Comparison of ENCODE assay signal across 17 mouse cellular contexts in the genomic region with DNA sequence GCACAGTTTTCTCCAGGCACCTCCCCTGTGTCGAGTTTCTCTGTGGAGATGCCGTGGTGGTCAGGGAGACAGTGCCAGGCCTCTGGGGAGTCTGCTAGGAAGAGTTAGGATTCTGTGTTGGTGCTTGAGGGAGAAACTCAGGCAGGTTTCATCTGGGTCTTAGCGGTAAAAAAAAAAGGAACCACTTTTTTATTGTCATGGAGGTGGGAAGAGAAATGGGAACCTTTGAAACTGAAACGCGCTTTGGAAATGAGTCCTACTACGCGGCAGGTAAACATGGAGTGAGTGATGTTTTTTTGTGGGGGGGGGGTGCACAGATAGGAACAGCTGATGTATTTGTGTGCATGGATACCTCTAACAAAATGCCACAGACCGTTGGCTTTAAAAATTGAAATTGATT. TPM values are rescaled to one million over a fixed set of nuclear protein-coding genes. Genes with fewer than 3 reads are reported as not detected.
DNase-seq lines count a peak whose midpoint lies in the region; ATAC-seq and TF ChIP-seq lines count a peak whose summit lies in the region.
"Had no signal": no experiment of that assay in that cellular context is flagged by ENCODE, and none has a peak within 500 bp of the region (broad histone marks: within the 10 kb centered on the region; RNA-seq: fewer than 3 reads in every experiment).

No protein-coding gene starts in this region.

- H3K79me2 ChIP-seq in heart, adult 2 months (replicated peaks; ENCODE audit: control insufficient read depth, insufficient read depth, low read length): peaks cover 2% of the 10 kb centered on the region; the same call in 1 of the 2 replicates

- H3K36me3 ChIP-seq in heart, adult 2 months (ENCODE audit: control insufficient read depth, insufficient read depth, low read length): peaks cover 4% of the 10 kb centered on the region; the same call in 1 of the 2 replicates
- H3K36me3 ChIP-seq in heart, embryonic 11.5 days (ENCODE audit: control insufficient read depth, insufficient read depth, low read length): no peaks in the 10 kb centered on the region
- H3K36me3 ChIP-seq in lung, embryonic 14.5 days (ENCODE audit: insufficient read depth): peaks cover 6% of the 10 kb centered on the region; the same call in 1 of the 2 replicates
- H3K36me3 ChIP-seq in liver, embryonic 16.5 days (ENCODE audit: control insufficient read depth, insufficient read depth): peaks cover 12% of the 10 kb centered on the region
- H3K36me3 ChIP-seq: embryonic facial prominence, embryonic 12.5 days; forebrain, embryonic 10.5 days; midbrain, embryonic 15.5 days had no signal

- no peak for DNase-seq in heart, adult 2 months
- DNase-seq in lung, embryonic 14.5 days: no peak
- DNase-seq in lung, postnatal 25 days (ENCODE audit: low spot score): no peak
- DNase-seq in heart, adult 9 months (ENCODE audit: low spot score in 2 of 2): no peak
- no peak for DNase-seq in lung, postnatal 10 days
- DNase-seq: cerebellum, postnatal 14 days; kidney, adult 18-20 months; spleen, adult 18-20 months had no signal

- H3K27me3 ChIP-seq in heart, adult 2 months (ENCODE audit: control insufficient read depth, insufficient read depth, low read length): no peaks in the 10 kb centered on the region
- no peaks in the 10 kb centered on the region; the same call in 1 of the 2 replicates for H3K27me3 ChIP-seq in heart, embryonic 11.5 days (ENCODE audit: control insufficient read depth, insufficient read depth, low read length)
- no peaks in the 10 kb centered on the region for H3K27me3 ChIP-seq in lung, embryonic 14.5 days (ENCODE audit: insufficient read depth, low read length)
- H3K27me3 ChIP-seq in liver, embryonic 16.5 days (ENCODE audit: control insufficient read depth, insufficient read depth, low read depth, low read length): no peaks in the 10 kb centered on the region
- H3K27me3 ChIP-seq: midbrain, embryonic 15.5 days; Patski had no signal

- H3K9ac ChIP-seq in heart, adult 2 months (ENCODE audit: low read depth, low read length): no peak overlapping the region
- no peak overlapping the region for H3K9ac ChIP-seq in heart, embryonic 11.5 days (ENCODE audit: low read depth, low read length)
- H3K9ac ChIP-seq in lung, embryonic 14.5 days: no peak overlapping the region
- H3K9ac ChIP-seq in liver, embryonic 16.5 days (ENCODE audit: low read depth, low read length): no peak overlapping the region
- H3K9ac ChIP-seq: embryonic facial prominence, embryonic 12.5 days; hindbrain, embryonic 14.5 days; midbrain, embryonic 15.5 days had no signal

- ATAC-seq in heart, embryonic 11.5 days (replicated peaks; ENCODE audit: insufficient number of reproducible peaks, low FRiP score, low TSS enrichment): no peak
- no peak for ATAC-seq in lung, embryonic 14.5 days (ENCODE audit: insufficient read depth)
- no peak for ATAC-seq in liver, embryonic 16.5 days (ENCODE audit: low read depth)
- ATAC-seq: activated CD4-positive, CD25-positive, alpha-beta regulatory T cell, adult 4 months; midbrain, embryonic 15.5 days; Patski had no signal

- peaks cover 27% of the 10 kb centered on the region for H3K4me1 ChIP-seq in heart, adult 2 months (ENCODE audit: control insufficient read depth, insufficient read depth, low read length)
- H3K4me1 ChIP-seq in heart, embryonic 11.5 days (ENCODE audit: control insufficient read depth, insufficient read depth, low read length): no peaks in the 10 kb centered on the region
- H3K4me1 ChIP-seq in lung, embryonic 14.5 days (ENCODE audit: insufficient read depth): peaks cover 12% of the 10 kb centered on the region
- H3K4me1 ChIP-seq in cortical plate, adult 2 months (ENCODE audit: control insufficient read depth, insufficient read depth, low read length): peaks cover 18% of the 10 kb centered on the region
- H3K4me1 ChIP-seq in liver, embryonic 16.5 days (ENCODE audit: control insufficient read depth, low read depth, low read length): peaks cover 80% of the 10 kb centered on the region

- no peak for TF ChIP-seq POLR2A in heart, adult 2 months (IDR thresholded peaks at IDR 0.05; ENCODE audit: insufficient read depth, low read depth, low read length)
- no peak for TF ChIP-seq POLR2A in cortical plate, adult 2 months (IDR thresholded peaks at IDR 0.05; ENCODE audit: extremely low read depth, insufficient read depth, low read length)

- no peak overlapping the region for H3K4me2 ChIP-seq in heart, embryonic 11.5 days
- no peak overlapping the region; the same call in 1 of the 2 replicates for H3K4me2 ChIP-seq in lung, embryonic 14.5 days
- peak overlapping the region; percentile 4; the same call in 1 of the 2 replicates for H3K4me2 ChIP-seq in liver, embryonic 16.5 days (ENCODE audit: low read depth, low read length)
- H3K4me2 ChIP-seq: embryonic facial prominence, embryonic 12.5 days; hindbrain, embryonic 14.5 days; midbrain, embryonic 15.5 days had no signal

- WGBS in heart, adult 2 months: 73% methylated on average over 8 of the region's 8 CpGs
- 80% methylated on average over 8 of the region's 8 CpGs for WGBS in heart, embryonic 11.5 days (ENCODE audit: insufficient replicate concordance)
- 73% methylated on average over 8 of the region's 8 CpGs for WGBS in lung, embryonic 14.5 days
- 77% methylated on average over 8 of the region's 8 CpGs for WGBS in liver, embryonic 16.5 days (ENCODE audit: insufficient replicate concordance)

- no peak for TF ChIP-seq EP300 in heart, adult 2 months (IDR thresholded peaks at IDR 0.05; ENCODE audit: insufficient read depth, low read depth, low read length)

- H3K27ac ChIP-seq in heart, adult 2 months: peak overlapping the region; percentile 31; the same call in 1 of the 2 replicates
- H3K27ac ChIP-seq in heart, embryonic 11.5 days (ENCODE audit: low read depth, low read length): no peak overlapping the region
- H3K27ac ChIP-seq in lung, embryonic 14.5 days (ENCODE audit: low read depth): peak overlapping the region; percentile 72; the same call in 1 of the 2 replicates
- H3K27ac ChIP-seq in cortical plate, adult 2 months (ENCODE audit: insufficient read depth, low read length): 0 out of 2 replicates have a peak overlapping the region, but pooled peaks have one; percentile 16
- peak overlapping the region; percentile 54 for H3K27ac ChIP-seq in liver, embryonic 16.5 days (ENCODE audit: low read length)
- H3K27ac ChIP-seq: embryonic facial prominence, embryonic 12.5 days; forebrain, embryonic 10.5 days; hindbrain, embryonic 14.5 days; midbrain, embryonic 15.5 days had no signal

- TF ChIP-seq CTCF in heart, adult 2 months (IDR thresholded peaks at IDR 0.05): no peak
- no peak for TF ChIP-seq CTCF in lung, embryonic 14.5 days (IDR thresholded peaks at IDR 0.05; ENCODE audit: low read depth)
- no peak for TF ChIP-seq CTCF in cortical plate, adult 2 months (IDR thresholded peaks at IDR 0.05; ENCODE audit: extremely low read depth, insufficient read depth, low read length)

- H3K9me3 ChIP-seq in heart, embryonic 11.5 days (replicated peaks; ENCODE audit: control insufficient read depth, low read length): no peaks in the 10 kb centered on the region
- H3K9me3 ChIP-seq in lung, embryonic 14.5 days (ENCODE audit: low read depth, low read length): no peaks in the 10 kb centered on the region; the same call in 1 of the 2 replicates
- H3K9me3 ChIP-seq in liver, embryonic 16.5 days (replicated peaks; ENCODE audit: control insufficient read depth, low read length): no peaks in the 10 kb centered on the region
- H3K9me3 ChIP-seq: embryonic facial prominence, embryonic 12.5 days; forebrain, embryonic 10.5 days; midbrain, embryonic 15.5 days had no signal

- no peak overlapping the region for H3K4me3 ChIP-seq in heart, adult 2 months
- no peak overlapping the region for H3K4me3 ChIP-seq in heart, embryonic 11.5 days (ENCODE audit: low read depth, low read length)
- H3K4me3 ChIP-seq in lung, embryonic 14.5 days (ENCODE audit: low read depth, low read length): no peak overlapping the region
- no peak overlapping the region for H3K4me3 ChIP-seq in cortical plate, adult 2 months (ENCODE audit: insufficient read depth, low read length)
- no peak overlapping the region for H3K4me3 ChIP-seq in liver, embryonic 16.5 days (ENCODE audit: low read depth, low read length)
- H3K4me3 ChIP-seq: embryonic facial prominence, embryonic 12.5 days; forebrain, embryonic 10.5 days; midbrain, embryonic 15.5 days had no signal

- intact Hi-C loops in heart, adult 2 months (cut with DNase I): no loop called here

RNA-seq across cellular contexts. Expression of a gene that starts 12.1 kb away (rescaled TPM):
- total RNA-seq in heart, adult 2 months (2021): 100 to 1,000 TPM in 1 of 2 experiments, 10 to 100 TPM in 1; 88.7 to 102 TPM
- 146 and 188 TPM in 2 replicates for polyA plus RNA-seq in heart, adult 2 months (2012; rRNA removed)
- 7.3 and 8.6 TPM in 2 replicates for polyA plus RNA-seq in heart, embryonic 11.5 days (2014; fragmentation: Nextera tagmentation; extraction: Ambion mirVana)
- 71.5 and 72.4 TPM in 2 replicates for polyA plus RNA-seq in lung, embryonic 14.5 days (2014; fragmentation: Nextera tagmentation; extraction: Ambion mirVana)
- polyA plus RNA-seq in cortical plate, adult 2 months (2012; rRNA removed): 220 TPM in 2 replicates
- polyA plus RNA-seq in liver, embryonic 16.5 days (2015; fragmentation: Nextera tagmentation; extraction: Ambion mirVana): 62.3 and 62.4 TPM in 2 replicates
